Mouse (Mus musculus) embryonic stem cell, embryonic (primary cell): ENCODE results near the gene Gm7298.
"Not testable (repeated sequence)": the region's sequence is repeated elsewhere in the genome, so short reads cannot be mapped to it uniquely, and the experiment has no call there.

Experiments
- CTCF ChIA-PET, 4 experiments: fragments of 300-600 bp in 2 of 4; fragments of 350-600 bp in 2 of 4; sonication (Branson Sonifier 250); formaldehyde crosslinking; loops; one replicate each; lab custom pipeline; 2022; ENCODE audit warnings: inconsistent platforms in 2 of 4; lab: Charles Lee
- POLR2A ChIA-PET, 4 experiments: fragments of 300-600 bp in 2 of 4; fragments of 350-600 bp in 2 of 4; sonication (Branson Sonifier 250); formaldehyde crosslinking; loops; one replicate each; lab custom pipeline; 2022; ENCODE audit warnings: antibody characterized with exemption in 4 of 4, inconsistent platforms in 1 of 4; lab: Charles Lee

Gm7298 gene

GRCm38 (mm10) chr6:121732632-121733031 is at the start of gene Gm7298:
TSS of gene Gm7298 (plus strand) at chr6:121732932.
- ChIA-PET CTCF (no interaction called here), POLR2A (no interaction called here)

- ChIA-PET CTCF (no interaction called here), POLR2A (no interaction called here)
These were observed 95.3 kb downstream of the Gm7298 start for GRCm38 (mm10) chr6:121828034-121828433.

GRCm38 (mm10) chr6:121836361-121836760 is 103.6 kb downstream of the Gm7298 start:
- CTCF ChIA-PET: no interaction called here
- POLR2A ChIA-PET: no interaction called here

GRCm38 (mm10) chr6:121838271-121838670 is 105.5 kb downstream of the Gm7298 start, which contains the start of gene Mug1:
TSS of gene Mug1 (plus strand) at chr6:121838541.
- CTCF ChIA-PET, POLR2A ChIA-PET: not testable (repeated sequence)
